Mouse (Mus musculus) G1E (cell line): ENCODE results near the gene Slc26a11. TPM values are rescaled to one million over a fixed set of nuclear protein-coding genes. Genes with fewer than 3 reads are reported as not detected.
A peak's percentile ranks its signal among the peaks of the same experiment; 100 is the strongest.

ENCODE experiments used
- ATAC-seq: 2 replicates; pipeline ENCODE4 v1.8.0; 2016; ENCODE audit warnings: mild to moderate bottlenecking; ENCODE audit not compliant: insufficient number of reproducible peaks, poor library complexity, low FRiP score, severe bottlenecking; ENCODE audit errors: extremely low read depth
- DNase-seq: peaks from one replicate; pipeline ENCODE4 v3.0.0; 2012; ENCODE audit warnings: low spot score
- H3K27me3 ChIP-seq: 2 replicates; pipeline ENCODE4 v1.6.1; 2012; ENCODE audit warnings: mild to moderate bottlenecking, low read length, inconsistent platforms; ENCODE audit not compliant: insufficient read depth
- H3K36me3 ChIP-seq: replicated peaks from 2 replicates; pipeline ENCODE3; 2012; ENCODE audit warnings: mild to moderate bottlenecking, inconsistent platforms
- H3K4me1 ChIP-seq: 2 replicates; pipeline ENCODE4 v1.6.1; 2012; ENCODE audit warnings: low read depth, low read length, inconsistent platforms, mixed read lengths; ENCODE audit not compliant: insufficient read depth
- H3K4me3 ChIP-seq: 2 replicates; pipeline ENCODE4 v1.5.1; 2012; ENCODE audit warnings: low read depth, mild to moderate bottlenecking, inconsistent platforms, low read length, moderate library complexity, mixed read lengths
- H3K9me3 ChIP-seq: replicated peaks from 2 replicates; pipeline ENCODE4 v1.6.1; 2012; ENCODE audit warnings: inconsistent platforms
- CTCF ChIP-seq: IDR thresholded peaks from 2 replicates; pipeline ENCODE4 v1.5.1; 2012; ENCODE audit warnings: low read depth, low read length, inconsistent platforms, mixed read lengths
- GATA1 ChIP-seq: IDR thresholded peaks from 2 replicates; pipeline ENCODE4 v1.6.1; 2012; ENCODE audit warnings: borderline replicate concordance, low read length, inconsistent platforms, mixed read lengths
- GATA2 ChIP-seq: IDR thresholded peaks from 2 replicates; pipeline ENCODE4 v1.6.1; 2012; ENCODE audit warnings: low read depth, low read length, inconsistent platforms, borderline replicate concordance
- POLR2AphosphoS5 ChIP-seq: IDR thresholded peaks from 2 replicates; pipeline ENCODE4 v1.6.1; 2012; ENCODE audit warnings: low read depth, low read length, inconsistent platforms; ENCODE audit not compliant: insufficient replicate concordance
- TAL1 ChIP-seq: conservative IDR thresholded peaks from 2 replicates; pipeline ENCODE4 v1.6.1; 2012; ENCODE audit warnings: low read depth, low read length, inconsistent platforms, mixed read lengths
- polyA plus RNA-seq: library from polyadenylated mRNA; stranded (reverse); fragments of >175 nt; gene quantifications from 2 replicates; pipeline ENCODE4 v1.2.3, GENCODE M21; 2012
- total RNA-seq, 2 experiments: library from RNA; stranded (forward) in 1 of 2; stranded (reverse) in 1 of 2; fragments of 200-1000 nt in 1 of 2; fragments of >200 nt in 1 of 2; fragmentation: Nextera tagmentation in 1 of 2; gene quantifications; 2 replicates each; pipeline ENCODE4 v1.2.3; 2014 to 2017

Gene Slc26a11
- total and polyA plus RNA-seq, 3 experiments, result 4.4 to 8.0 (median 5.2) TPM

DNA sequence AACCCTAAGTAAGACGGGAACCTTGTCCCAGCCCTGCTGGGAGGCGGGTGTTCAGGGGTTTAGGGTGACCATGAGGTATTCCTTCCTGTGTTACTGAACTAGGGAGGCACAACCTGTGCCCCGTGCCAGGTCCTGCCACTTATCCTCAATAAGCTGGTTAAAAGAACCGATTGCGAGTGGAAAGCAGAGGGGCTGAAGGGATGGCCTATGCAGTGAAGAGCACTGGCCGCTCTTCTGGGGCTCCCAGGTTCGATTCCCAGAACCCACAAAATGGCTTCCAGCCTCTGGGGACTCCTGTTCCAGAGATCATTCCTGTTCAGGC, 38.1 kb downstream of the Slc26a11 start:
- H3K4me1 ChIP-seq, result peaks cover 63% of the 10 kb centered on the region
- ATAC-seq, result no peak

DNA sequence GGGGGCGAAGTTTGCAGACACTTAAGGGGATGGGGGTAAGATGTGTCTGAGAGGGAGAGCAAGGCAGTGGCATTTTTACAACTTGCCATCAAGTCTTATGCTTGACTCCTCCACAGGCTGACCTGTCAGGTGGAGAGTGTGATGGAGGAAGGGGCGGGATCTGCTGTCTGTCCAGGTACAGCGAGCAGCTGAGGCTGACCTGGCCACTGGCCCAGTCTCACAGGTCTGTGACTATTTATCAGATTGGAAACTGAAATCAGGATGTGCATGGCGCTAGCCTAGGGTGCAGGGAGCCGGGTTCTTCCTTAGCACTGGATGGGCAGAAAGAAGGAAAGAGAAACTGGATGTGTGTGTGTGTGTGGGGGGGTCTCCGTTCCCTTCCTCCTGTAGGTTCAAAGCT, 38.9 kb downstream of the Slc26a11 start:
- peaks cover 63% of the 10 kb centered on the region for H3K4me1 ChIP-seq
- peaks cover 30% of the 10 kb centered on the region for H3K36me3 ChIP-seq
- H3K4me3 ChIP-seq, result peak overlapping the region; percentile 73; the same call in 1 of the 2 replicates
- no peak for DNase-seq
- H3K27me3 ChIP-seq, result peaks cover 17% of the 10 kb centered on the region
- H3K9me3 ChIP-seq, result no peaks in the 10 kb centered on the region
- TF ChIP-seq CTCF (no peak), GATA2 (no peak), POLR2AphosphoS5 (no peak), TAL1 (no peak), GATA1 (no peak)
- ATAC-seq, result no peak

More for the DNA sequence above, 38.1 kb downstream of the Slc26a11 start:
- DNase-seq, result peak; percentile 35
- TF ChIP-seq CTCF, result no peak
- Histone ChIP-seq H3K27me3 (peaks cover 25% of the 10 kb centered on the region), H3K9me3 (no peaks in the 10 kb centered on the region), H3K4me3 (peak overlapping the region; percentile 73), H3K36me3 (peaks cover 30% of the 10 kb centered on the region)

DNA sequence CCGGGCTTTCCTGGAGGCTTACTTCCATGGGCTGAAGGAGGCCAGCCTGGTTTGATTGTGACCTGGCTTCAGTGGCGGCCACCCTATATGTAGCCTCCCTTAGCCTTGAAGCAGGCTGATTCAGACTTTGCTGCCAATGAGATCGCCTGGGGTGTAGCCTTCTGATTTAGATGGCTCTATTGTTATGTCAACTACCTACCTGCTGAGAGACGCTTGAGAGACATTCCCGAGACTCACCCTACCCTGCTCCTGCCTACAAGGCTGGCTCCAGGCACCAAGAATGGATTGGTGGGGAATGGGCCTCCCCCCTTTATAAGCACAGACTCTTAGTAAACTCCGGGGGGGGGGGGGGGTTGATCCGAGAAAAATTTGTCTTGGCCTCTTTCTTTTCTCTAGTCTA, 40.0 kb downstream of the Slc26a11 start:
- ATAC-seq, result no peak
- DNase-seq, result no peak
- no peak for TF ChIP-seq TAL1
- no peak for TF ChIP-seq GATA1
- TF ChIP-seq CTCF, result no peak
- no peak for TF ChIP-seq POLR2AphosphoS5
- TF ChIP-seq GATA2, result no peak
- Histone ChIP-seq H3K36me3 (peaks cover 33% of the 10 kb centered on the region), H3K4me3 (no peak overlapping the region), H3K9me3 (no peaks in the 10 kb centered on the region), H3K4me1 (peaks cover 52% of the 10 kb centered on the region), H3K27me3 (peaks cover 5% of the 10 kb centered on the region; the same call in 1 of the 2 replicates)

DNA sequence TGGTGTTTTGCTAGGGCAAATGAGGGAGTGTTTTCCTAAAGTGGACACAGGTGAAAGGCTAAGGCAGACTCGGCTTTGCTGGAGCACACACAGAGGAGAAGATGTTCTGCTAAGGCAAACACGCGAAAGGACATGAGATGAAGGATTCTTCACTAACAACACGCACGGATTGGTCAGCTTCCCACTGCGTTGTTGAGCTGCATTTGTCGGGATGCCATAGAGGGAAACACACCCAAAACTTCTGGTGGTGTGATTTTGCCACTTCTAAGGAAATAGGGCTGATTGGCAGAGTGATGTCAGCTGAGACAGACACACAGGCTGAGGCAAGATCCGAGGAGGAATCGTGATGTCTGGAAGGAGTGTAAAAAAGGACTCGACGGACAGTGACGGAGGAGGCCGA, 40.6 kb downstream of the Slc26a11 start:
- peaks cover 46% of the 10 kb centered on the region for H3K4me1 ChIP-seq
- H3K4me3 ChIP-seq, result no peak overlapping the region
- ATAC-seq (no peak), DNase-seq (no peak)
- H3K36me3 ChIP-seq, result peaks cover 35% of the 10 kb centered on the region
- H3K9me3 ChIP-seq, result no peaks in the 10 kb centered on the region
- TF ChIP-seq CTCF, result no peak
- TF ChIP-seq TAL1, result no peak
- no peaks in the 10 kb centered on the region for H3K27me3 ChIP-seq

DNA sequence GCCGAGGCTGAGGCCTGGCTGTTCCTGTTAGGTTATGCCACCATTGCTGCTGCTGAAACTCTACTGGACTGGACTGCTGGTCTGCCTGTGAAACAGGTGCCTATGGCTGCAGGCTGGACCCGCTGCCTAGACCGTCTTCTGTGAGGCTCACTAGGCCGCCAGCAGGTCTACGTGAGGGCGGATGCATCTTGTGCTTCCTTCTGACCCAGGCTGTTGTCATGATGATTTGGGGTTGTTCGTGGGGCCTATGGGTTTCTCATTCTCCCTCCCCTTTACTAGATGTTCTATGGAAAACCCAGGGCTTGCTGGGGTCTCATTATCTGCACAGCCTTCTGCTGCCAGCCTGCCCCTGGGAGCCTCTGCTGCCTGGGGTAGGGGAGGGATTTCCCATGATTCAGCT, 41.1 kb downstream of the Slc26a11 start:
- no peak for TF ChIP-seq POLR2AphosphoS5
- no peak for TF ChIP-seq CTCF
- TF ChIP-seq GATA2, result no peak
- TF ChIP-seq GATA1, result no peak
- TF ChIP-seq TAL1, result no peak
- H3K27me3 ChIP-seq, result no peaks in the 10 kb centered on the region
- H3K9me3 ChIP-seq, result no peaks in the 10 kb centered on the region
- H3K4me3 ChIP-seq, result no peak overlapping the region
- ATAC-seq (no peak), DNase-seq (no peak)
- peaks cover 41% of the 10 kb centered on the region for H3K4me1 ChIP-seq
- H3K36me3 ChIP-seq, result peaks cover 35% of the 10 kb centered on the region

DNA sequence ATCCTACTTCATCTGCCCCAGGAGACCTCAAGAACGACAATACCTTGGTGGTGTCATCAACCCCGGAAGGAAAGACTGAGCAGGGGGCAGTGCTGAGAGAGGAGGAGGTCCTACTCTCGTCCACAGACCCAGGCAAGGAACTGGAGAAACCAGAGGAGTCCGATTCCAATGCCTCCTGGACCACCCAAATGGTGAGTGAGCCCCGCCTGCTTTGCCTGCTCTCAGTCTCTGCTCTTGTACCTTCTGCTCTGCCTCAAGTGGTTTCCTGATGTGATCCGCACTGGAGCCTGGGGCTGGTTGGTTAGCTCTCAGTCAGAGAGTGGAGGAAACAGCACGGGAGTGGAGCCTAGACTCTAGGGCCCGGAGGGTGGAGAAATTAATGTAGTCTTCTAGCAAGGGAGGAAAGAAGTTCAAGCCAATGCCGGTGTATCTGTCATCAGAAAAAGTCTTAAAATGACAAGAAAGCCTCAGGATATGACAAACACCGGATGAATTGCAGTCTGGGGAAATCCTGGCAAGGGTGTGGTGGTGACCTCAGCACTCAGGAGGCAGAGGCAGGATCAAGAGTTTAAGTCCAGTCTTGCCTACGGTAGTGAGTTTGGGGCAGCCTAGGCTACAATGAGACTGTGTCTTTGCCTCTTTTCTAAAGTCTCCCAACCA, 47.3 kb downstream of the Slc26a11 start:
- Histone ChIP-seq H3K4me3 (no peak overlapping the region), H3K9me3 (no peaks in the 10 kb centered on the region), H3K36me3 (peaks cover 65% of the 10 kb centered on the region), H3K27me3 (no peaks in the 10 kb centered on the region), H3K4me1 (no peaks in the 10 kb centered on the region; the same call in 1 of the 2 replicates)
- TF ChIP-seq GATA2 (no peak), TAL1 (no peak), POLR2AphosphoS5 (no peak), CTCF (no peak), GATA1 (no peak)
- ATAC-seq (no peak), DNase-seq (no peak)

DNA sequence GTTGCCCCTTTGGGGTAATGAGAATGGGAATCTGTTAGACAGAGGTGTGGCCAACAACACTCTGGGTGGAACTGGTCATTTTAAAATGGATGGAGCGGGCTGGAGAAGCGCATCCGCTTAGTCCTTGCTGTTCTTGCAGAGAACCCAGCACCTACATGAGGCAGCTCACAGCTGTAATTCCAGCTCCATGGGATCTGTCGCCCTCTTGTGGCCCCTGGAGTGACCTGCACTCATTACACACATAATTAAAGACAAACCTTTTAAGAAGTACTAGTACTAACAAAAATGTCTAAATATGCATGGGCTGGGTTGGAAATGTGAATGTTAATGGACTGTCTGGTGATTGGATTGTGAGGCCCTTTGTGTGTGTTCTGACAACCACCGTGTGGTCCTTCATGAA, 49.3 kb downstream of the Slc26a11 start:
- peaks cover 77% of the 10 kb centered on the region for H3K36me3 ChIP-seq
- ATAC-seq, result 0 out of 2 replicates have a peak, but pooled peaks have one; percentile 34
- TF ChIP-seq CTCF, result peak; percentile 72
- TF ChIP-seq GATA1, result no peak
- TF ChIP-seq POLR2AphosphoS5, result no peak
- TF ChIP-seq GATA2, result no peak

More for the DNA sequence above, 49.3 kb downstream of the Slc26a11 start:
- H3K9me3 ChIP-seq, result no peaks in the 10 kb centered on the region
- DNase-seq, result no peak
- H3K4me1 ChIP-seq, result no peaks in the 10 kb centered on the region; the same call in 1 of the 2 replicates
- H3K4me3 ChIP-seq, result no peak overlapping the region
- H3K27me3 ChIP-seq, result no peaks in the 10 kb centered on the region
